Mouse (Mus musculus) neural tube, embryonic 11.5 days (tissue): ENCODE measurements around the gene Bex2. TPM values are rescaled to one million over a fixed set of nuclear protein-coding genes. Genes with fewer than 3 reads are reported as not detected.
"Not testable (repeated sequence)": the region's sequence is repeated elsewhere in the genome, so short reads cannot be mapped to it uniquely, and the experiment has no call there.

Experiments used
- ATAC-seq: fragments of 200-750 bp; cut with Nextera tagmentation; 2 replicates; pipeline ENCODE4 v1.8.0; 2017; ENCODE audit warnings: moderate number of reproducible peaks, mild to moderate bottlenecking, moderate TSS enrichment, moderate library complexity; ENCODE audit not compliant: insufficient read depth, low FRiP score, low TSS enrichment
- DNase-seq: peaks from one replicate; pipeline ENCODE4 v3.0.0-alpha.2; 2015; ENCODE audit warnings: low spot score
- H3K27ac ChIP-seq: fragments of 300-500 bp; sonication (generic); 2 replicates; pipeline ENCODE4 v1.5.1; 2014; ENCODE audit warnings: low read depth, mild to moderate bottlenecking, low read length
- H3K27me3 ChIP-seq: fragments of 300-500 bp; sonication (generic); 2 replicates; pipeline ENCODE4 v1.6.1; 2014; ENCODE audit warnings: mild to moderate bottlenecking, low read length, mixed read lengths; ENCODE audit not compliant: control insufficient read depth, insufficient read depth
- H3K36me3 ChIP-seq: fragments of 300-500 bp; sonication (generic); 2 replicates; pipeline ENCODE4 v1.6.1; 2014; ENCODE audit warnings: mild to moderate bottlenecking, low read length, moderate library complexity, mixed read lengths; ENCODE audit not compliant: control insufficient read depth, insufficient read depth
- H3K4me1 ChIP-seq: fragments of 300-500 bp; sonication (generic); 2 replicates; pipeline ENCODE4 v1.6.1; 2014; ENCODE audit warnings: low read length, mixed read lengths; ENCODE audit not compliant: control insufficient read depth, insufficient read depth
- H3K4me2 ChIP-seq: fragments of 300-500 bp; sonication (generic); 2 replicates; pipeline ENCODE4 v1.6.1; 2014; ENCODE audit warnings: low read depth, mild to moderate bottlenecking, moderate library complexity
- H3K4me3 ChIP-seq: fragments of 300-500 bp; sonication (generic); 2 replicates; pipeline ENCODE4 v1.5.1; 2014; ENCODE audit warnings: low read depth, low read length
- H3K9ac ChIP-seq: fragments of 300-500 bp; sonication (generic); 2 replicates; pipeline ENCODE4 v1.6.1; 2014; ENCODE audit warnings: mild to moderate bottlenecking, low read length
- H3K9me3 ChIP-seq: fragments of 300-500 bp; sonication (generic); 2 replicates; pipeline ENCODE4 v1.6.1; 2016; ENCODE audit warnings: low read length; ENCODE audit not compliant: control insufficient read depth
- WGBS: fragments of 180-500 bp; shearing (Covaris S2); extraction: QIAGEN DNeasy Blood & Tissue Kit; methylation state at CpG from one replicate; pipeline ENCODE4 v1.1.7; 2014; 5-methylcytosine and 5-hydroxymethylcytosine counted together
- polyA plus RNA-seq: library from polyadenylated mRNA; unstranded; fragments of >200 nt; fragmentation: Nextera tagmentation; extraction: Ambion mirVana; gene quantifications from 2 replicates; pipeline ENCODE4 v1.2.1, GENCODE M21; 2014

Bex2 gene
- polyA plus RNA-seq, 1 experiment from 2014 or later, result 298 TPM

GRCm38 (mm10) chrX:136085155-136085554 is 17.1 kb upstream of the Bex2 start, which contains the start of gene Nxf3:
Gene Nxf3, minus strand, starts transcription at chrX:136085255.
- DNase-seq (no peak), ATAC-seq (no peak)
- Histone ChIP-seq H3K9me3 (no peaks in the 10 kb centered on the region), H3K27me3 (no peaks in the 10 kb centered on the region), H3K4me2 (no peak within 1 kb of the TSS), H3K27ac (no peak within 1 kb of the TSS), H3K4me3 (no peak within 1 kb of the TSS), H3K9ac (no peak within 1 kb of the TSS), H3K4me1 (no peaks in the 10 kb centered on the region), H3K36me3 (no peaks in the 10 kb centered on the region)
- 85% methylated on average over 9 of the region's 9 CpGs for WGBS

GRCm38 (mm10) chrX:136067201-136067991 is 640 bp downstream of the Bex2 start:
- H3K36me3 ChIP-seq, H3K9me3 ChIP-seq, H3K4me1 ChIP-seq, H3K27me3 ChIP-seq: not testable (repeated sequence)
- DNase-seq (peak; percentile 61), ATAC-seq (peak; percentile 71)
- H3K9ac ChIP-seq, result peak overlapping the region; percentile 50
- H3K4me2 ChIP-seq, result peak overlapping the region; percentile 32
- 0 out of 2 replicates have a peak overlapping the region, but pooled peaks have one; percentile 27 for H3K27ac ChIP-seq
- 27% methylated on average over 18 of the region's 48 CpGs for WGBS
- H3K4me3 ChIP-seq, result peak overlapping the region; percentile 35

- DNase-seq, result no peak
- 71% methylated on average over 1 of the region's 1 CpGs for WGBS
These were observed 7.3 kb downstream of the Bex2 start for GRCm38 (mm10) chrX:136060698-136061097.

GRCm38 (mm10) chrX:136051219-136051618 is 16.8 kb downstream of the Bex2 start:
- DNase-seq (no peak), ATAC-seq (no peak)
- Histone ChIP-seq H3K9ac (no peak overlapping the region), H3K27me3 (no peaks in the 10 kb centered on the region), H3K36me3 (no peaks in the 10 kb centered on the region), H3K4me2 (no peak overlapping the region), H3K27ac (no peak overlapping the region), H3K9me3 (no peaks in the 10 kb centered on the region), H3K4me3 (no peak overlapping the region), H3K4me1 (no peaks in the 10 kb centered on the region)
- WGBS, result 75% methylated on average over 2 of the region's 2 CpGs

More at GRCm38 (mm10) chrX:136060698-136061097, 7.3 kb downstream of the Bex2 start:
- no peak overlapping the region for H3K27ac ChIP-seq
- H3K4me3 ChIP-seq, result no peak overlapping the region
- no peak for ATAC-seq
- H3K4me1 ChIP-seq, result no peaks in the 10 kb centered on the region
- no peaks in the 10 kb centered on the region for H3K9me3 ChIP-seq
- H3K4me2 ChIP-seq, result no peak overlapping the region
- no peaks in the 10 kb centered on the region for H3K27me3 ChIP-seq
- no peaks in the 10 kb centered on the region for H3K36me3 ChIP-seq
- H3K9ac ChIP-seq, result no peak overlapping the region

GRCm38 (mm10) chrX:136047528-136047927 is 20.5 kb downstream of the Bex2 start:
- ATAC-seq (no peak), DNase-seq (peak; percentile 43)
- 24% methylated on average over 5 of the region's 5 CpGs for WGBS
- Histone ChIP-seq H3K4me3 (no peak overlapping the region), H3K27ac (no peak overlapping the region), H3K4me2 (no peak overlapping the region), H3K4me1 (no peaks in the 10 kb centered on the region), H3K27me3 (no peaks in the 10 kb centered on the region), H3K9ac (no peak overlapping the region), H3K9me3 (no peaks in the 10 kb centered on the region), H3K36me3 (no peaks in the 10 kb centered on the region)

GRCm38 (mm10) chrX:136043726-136044125 is 24.3 kb downstream of the Bex2 start:
- ATAC-seq (no peak), DNase-seq (no peak)
- Histone ChIP-seq H3K4me2 (no peak overlapping the region), H3K4me1 (no peaks in the 10 kb centered on the region), H3K27ac (no peak overlapping the region), H3K9me3 (no peaks in the 10 kb centered on the region), H3K36me3 (no peaks in the 10 kb centered on the region), H3K4me3 (no peak overlapping the region), H3K27me3 (no peaks in the 10 kb centered on the region), H3K9ac (no peak overlapping the region)
- WGBS, result 82% methylated on average over 1 of the region's 1 CpGs

GRCm38 (mm10) chrX:136032799-136033763 is 35.0 kb downstream of the Bex2 start, which contains the start of gene Arxes1:
Gene Arxes1, plus strand, starts transcription at chrX:136033367.
- WGBS, result 19% methylated on average over 14 of the region's 49 CpGs
- DNase-seq, H3K27ac ChIP-seq, H3K36me3 ChIP-seq, H3K27me3 ChIP-seq, H3K9ac ChIP-seq, H3K9me3 ChIP-seq, H3K4me1 ChIP-seq: not testable (repeated sequence)
- peak within 1 kb of the TSS; percentile 34 for H3K4me2 ChIP-seq
- ATAC-seq, result peak; percentile 91
- peak within 1 kb of the TSS; percentile 11; the same call in 1 of the 2 replicates for H3K4me3 ChIP-seq

- no peak for ATAC-seq
- no peaks in the 10 kb centered on the region for H3K9me3 ChIP-seq
- no peaks in the 10 kb centered on the region for H3K36me3 ChIP-seq
- no peak overlapping the region for H3K4me2 ChIP-seq
- no peak overlapping the region for H3K4me3 ChIP-seq
- WGBS, result 67% methylated on average over 1 of the region's 1 CpGs
- no peaks in the 10 kb centered on the region for H3K4me1 ChIP-seq
- no peak overlapping the region for H3K9ac ChIP-seq
- DNase-seq, result no peak
- H3K27me3 ChIP-seq, result no peaks in the 10 kb centered on the region
- no peak overlapping the region for H3K27ac ChIP-seq
These were observed 37.7 kb downstream of the Bex2 start for GRCm38 (mm10) chrX:136030331-136030730.
